Comparison of ENCODE assay signal across 8 mouse cellular contexts in genomic region chr17:29238421-29238945, GRCm38 (mm10). TPM values are rescaled to one million over a fixed set of nuclear protein-coding genes. Genes with fewer than 3 reads are reported as not detected.
A peak's percentile ranks its signal among the peaks of the same experiment; 100 is the strongest.
DNase-seq lines count a peak whose midpoint lies in the region; ATAC-seq and TF ChIP-seq lines count a peak whose summit lies in the region.

No protein-coding gene starts in this region.

- H3K27ac ChIP-seq in heart, adult 2 months, result no peak overlapping the region
- H3K27ac ChIP-seq in limb, embryonic 10.5 days, result peak overlapping the region; percentile 79
- peak overlapping the region; percentile 64 for H3K27ac ChIP-seq in neural tube, embryonic 15.5 days (replicated peaks)

- no peaks in the 10 kb centered on the region for H3K79me2 ChIP-seq in heart, adult 2 months (replicated peaks; ENCODE audit: control insufficient read depth, insufficient read depth, low read length)

- no peak for TF ChIP-seq CTCF in heart, adult 2 months (IDR thresholded peaks at IDR 0.05)

- H3K9ac ChIP-seq in heart, adult 2 months (ENCODE audit: low read depth, low read length), result peak overlapping the region; percentile 30
- peak overlapping the region; percentile 64 for H3K9ac ChIP-seq in neural tube, embryonic 15.5 days (replicated peaks)

- 0 out of 2 replicates have a peak, but pooled peaks have one; percentile 12 for ATAC-seq in neural tube, embryonic 15.5 days (ENCODE audit: low FRiP score)

- no peak for DNase-seq in heart, adult 2 months
- no peak for DNase-seq in heart, adult 8-10 months (ENCODE audit: low spot score)
- DNase-seq in right cerebral cortex, postnatal 10 days (ENCODE audit: low spot score in 2 of 2), result peak; percentile 41 to 47
- no peak for DNase-seq in right cerebral cortex, postnatal 14 days
- DNase-seq in limb, embryonic 10.5 days (ENCODE audit: low spot score), result peak; percentile 47
- no peak for DNase-seq in kidney, postnatal 36 days
- DNase-seq in adrenal gland, adult 8-10 months, result no peak

- WGBS in heart, adult 2 months, result 10% methylated on average over 23 of the region's 23 CpGs
- WGBS in limb, embryonic 10.5 days, result 1% methylated on average over 23 of the region's 23 CpGs
- 1% methylated on average over 23 of the region's 23 CpGs for WGBS in neural tube, embryonic 15.5 days

- H3K4me2 ChIP-seq in neural tube, embryonic 15.5 days, result peak overlapping the region; percentile 99

- no peak for TF ChIP-seq POLR2A in heart, adult 2 months (IDR thresholded peaks at IDR 0.05; ENCODE audit: insufficient read depth, low read depth, low read length)

- no peak for TF ChIP-seq EP300 in heart, adult 2 months (IDR thresholded peaks at IDR 0.05; ENCODE audit: insufficient read depth, low read depth, low read length)

- intact Hi-C loops in heart, adult 2 months (cut with DNase I), result loop anchor here (2.0 kb wide), 1 partner anchor 54 kb away; no protein-coding TSS in a partner anchor

- no peaks in the 10 kb centered on the region for H3K4me1 ChIP-seq in heart, adult 2 months (ENCODE audit: control insufficient read depth, insufficient read depth, low read length)
- peaks cover 36% of the 10 kb centered on the region for H3K4me1 ChIP-seq in limb, embryonic 10.5 days
- H3K4me1 ChIP-seq in neural tube, embryonic 15.5 days, result peaks cover 41% of the 10 kb centered on the region

- no peaks in the 10 kb centered on the region for H3K9me3 ChIP-seq in limb, embryonic 10.5 days (replicated peaks)
- H3K9me3 ChIP-seq in neural tube, embryonic 15.5 days (replicated peaks), result no peaks in the 10 kb centered on the region

- H3K4me3 ChIP-seq in heart, adult 2 months, result peak overlapping the region; percentile 43
- peak overlapping the region; percentile 76 for H3K4me3 ChIP-seq in limb, embryonic 10.5 days
- peak overlapping the region; percentile 64 for H3K4me3 ChIP-seq in neural tube, embryonic 15.5 days (replicated peaks)

- no peaks in the 10 kb centered on the region for H3K36me3 ChIP-seq in heart, adult 2 months (ENCODE audit: control insufficient read depth, insufficient read depth, low read length)
- no peaks in the 10 kb centered on the region for H3K36me3 ChIP-seq in limb, embryonic 10.5 days
- H3K36me3 ChIP-seq in neural tube, embryonic 15.5 days, result no peaks in the 10 kb centered on the region

- peaks cover 3% of the 10 kb centered on the region; the same call in 1 of the 2 replicates for H3K27me3 ChIP-seq in heart, adult 2 months (ENCODE audit: control insufficient read depth, insufficient read depth, low read length)
- H3K27me3 ChIP-seq in limb, embryonic 10.5 days (ENCODE audit: low read depth, poor library complexity, severe bottlenecking), result peaks cover 71% of the 10 kb centered on the region
- H3K27me3 ChIP-seq in neural tube, embryonic 15.5 days (replicated peaks), result peaks cover 21% of the 10 kb centered on the region

RNA-seq across cellular contexts. Expression of gene Cpne5, which starts 0.5 kb away (rescaled TPM):
- 1 to 10 TPM; 4.4 to 5.2 TPM for total RNA-seq in heart, adult 2 months (2021)
- polyA plus RNA-seq in heart, adult 2 months (2012; rRNA removed), result 10.7 and 11.2 TPM in 2 replicates
- 1 to 10 TPM; 3.2 to 9.5 (median 4.4) TPM for total RNA-seq in heart, adult 8-10 months (2022)
- polyA plus RNA-seq in limb, embryonic 10.5 days (2016; fragmentation: Nextera tagmentation; extraction: Ambion mirVana), result 2.0 and 3.2 TPM in 2 replicates
- 56.0 and 61.2 TPM in 2 replicates for polyA plus RNA-seq in neural tube, embryonic 15.5 days (2015; fragmentation: Nextera tagmentation; extraction: Ambion mirVana)
- total RNA-seq in adrenal gland, adult 8-10 months (2022), result under 1 TPM; 0.22 to 0.52 (median 0.37) TPM

RNA-seq across cellular contexts. Expression of gene Ppil1, which starts 25.5 kb away (rescaled TPM):
- total RNA-seq in heart, adult 2 months (2021), result 10 to 100 TPM; 28.4 to 31.1 TPM
- 33.2 and 41.7 TPM in 2 replicates for polyA plus RNA-seq in heart, adult 2 months (2012; rRNA removed)
- total RNA-seq in heart, adult 8-10 months (2022), result 10 to 100 TPM; 36.5 to 43.8 (median 37.3) TPM
- 239 and 250 TPM in 2 replicates for polyA plus RNA-seq in limb, embryonic 10.5 days (2016; fragmentation: Nextera tagmentation; extraction: Ambion mirVana)
- polyA plus RNA-seq in neural tube, embryonic 15.5 days (2015; fragmentation: Nextera tagmentation; extraction: Ambion mirVana), result 106 and 119 TPM in 2 replicates
- 10 to 100 TPM; 24.3 to 27.2 (median 25.8) TPM for total RNA-seq in adrenal gland, adult 8-10 months (2022)

RNA-seq across cellular contexts. Expression of gene BC004004, which starts 30.1 kb away (rescaled TPM):
- 100 to 1,000 TPM; 264 to 318 TPM for total RNA-seq in heart, adult 2 months (2021)
- 184 and 264 TPM in 2 replicates for polyA plus RNA-seq in heart, adult 2 months (2012; rRNA removed)
- 100 to 1,000 TPM; 294 to 476 (median 372) TPM for total RNA-seq in heart, adult 8-10 months (2022)
- 47.9 and 52.9 TPM in 2 replicates for polyA plus RNA-seq in limb, embryonic 10.5 days (2016; fragmentation: Nextera tagmentation; extraction: Ambion mirVana)
- polyA plus RNA-seq in neural tube, embryonic 15.5 days (2015; fragmentation: Nextera tagmentation; extraction: Ambion mirVana), result 111 and 116 TPM in 2 replicates
- 100 to 1,000 TPM in 3 of 4 experiments, 10 to 100 TPM in 1; 96.9 to 138 (median 122) TPM for total RNA-seq in adrenal gland, adult 8-10 months (2022)

Comparison
In these comparisons a context has a peak if more than half of its experiments do, and no peak if none do; other contexts are left out.
1. DNase-seq: peak in right cerebral cortex, postnatal 10 days (2 of 2) and limb, embryonic 10.5 days (single experiment); none in heart, adult 2 months (0 of 2), heart, adult 8-10 months (single experiment), right cerebral cortex, postnatal 14 days (single experiment), kidney, postnatal 36 days (0 of 2) and adrenal gland, adult 8-10 months (single experiment).
2. Peak in every context shown above with its lines, with median percentiles within 50 percentile points of each other: H3K4me3 ChIP-seq.